Mouse (Mus musculus): ENCODE data around the gene Plppr3. TPM values are rescaled to one million over a fixed set of nuclear protein-coding genes. Genes with fewer than 3 reads are reported as not detected.

Gene Plppr3
- polyA plus RNA-seq, 1 experiment from 2014 or later = 9.1 TPM

GRCm38 (mm10) chr10:79857894-79858293 is 16.5 kb downstream of the Plppr3 start:
- no peak for ATAC-seq (replicated peaks; ENCODE audit: extremely low read depth, insufficient read depth, low FRiP score)
- WGBS = 67% methylated on average over 2 of the region's 2 CpGs
- H3K36me3 ChIP-seq (ENCODE audit: control insufficient read depth, insufficient read depth) = peaks cover 44% of the 10 kb centered on the region

GRCm38 (mm10) chr10:79857452-79857811 is 17.0 kb downstream of the Plppr3 start:
- ATAC-seq (replicated peaks; ENCODE audit: extremely low read depth, insufficient read depth, low FRiP score) = no peak
- H3K9me3 ChIP-seq (replicated peaks; ENCODE audit: control insufficient read depth, low read length) = no peaks in the 10 kb centered on the region
- peak overlapping the region; percentile 98 for H3K4me3 ChIP-seq (ENCODE audit: low read length)
- peak overlapping the region; percentile 100 for H3K9ac ChIP-seq (ENCODE audit: low read length)
- H3K4me1 ChIP-seq (ENCODE audit: control insufficient read depth, insufficient read depth, low read length) = peaks cover 49% of the 10 kb centered on the region
- 9% methylated on average over 4 of the region's 4 CpGs for WGBS
- H3K36me3 ChIP-seq (ENCODE audit: control insufficient read depth, insufficient read depth) = peaks cover 39% of the 10 kb centered on the region
- peak overlapping the region; percentile 95 for H3K4me2 ChIP-seq (ENCODE audit: low read depth, low read length)
- peak overlapping the region; percentile 100 for H3K27ac ChIP-seq (ENCODE audit: low read length)
- no peaks in the 10 kb centered on the region for H3K27me3 ChIP-seq (ENCODE audit: control insufficient read depth, insufficient read depth, low read length)

More at GRCm38 (mm10) chr10:79857894-79858293, 16.5 kb downstream of the Plppr3 start:
- no peaks in the 10 kb centered on the region for H3K9me3 ChIP-seq (replicated peaks; ENCODE audit: control insufficient read depth, low read length)
- H3K27me3 ChIP-seq (ENCODE audit: control insufficient read depth, insufficient read depth, low read length) = no peaks in the 10 kb centered on the region
- peaks cover 44% of the 10 kb centered on the region for H3K4me1 ChIP-seq (ENCODE audit: control insufficient read depth, insufficient read depth, low read length)
- H3K4me2 ChIP-seq (ENCODE audit: low read depth, low read length) = peak overlapping the region; percentile 95
- peak overlapping the region; percentile 100 for H3K27ac ChIP-seq (ENCODE audit: low read length)
- H3K9ac ChIP-seq (ENCODE audit: low read length) = peak overlapping the region; percentile 100
- H3K4me3 ChIP-seq (ENCODE audit: low read length) = peak overlapping the region; percentile 98

GRCm38 (mm10) chr10:79856704-79857451 is 17.6 kb downstream of the Plppr3 start:
- Histone ChIP-seq H3K9me3 (replicated peaks; ENCODE audit: control insufficient read depth, low read length) (no peaks in the 10 kb centered on the region), H3K27me3 (ENCODE audit: control insufficient read depth, insufficient read depth, low read length) (no peaks in the 10 kb centered on the region), H3K9ac (ENCODE audit: low read length) (peak overlapping the region; percentile 100), H3K27ac (ENCODE audit: low read length) (peak overlapping the region; percentile 100), H3K4me3 (ENCODE audit: low read length) (peak overlapping the region; percentile 98), H3K4me1 (ENCODE audit: control insufficient read depth, insufficient read depth, low read length) (peaks cover 54% of the 10 kb centered on the region), H3K4me2 (ENCODE audit: low read depth, low read length) (peak overlapping the region; percentile 95), H3K36me3 (ENCODE audit: control insufficient read depth, insufficient read depth) (peaks cover 33% of the 10 kb centered on the region)
- no peak for ATAC-seq (replicated peaks; ENCODE audit: extremely low read depth, insufficient read depth, low FRiP score)
- 14% methylated on average over 7 of the region's 7 CpGs for WGBS

GRCm38 (mm10) chr10:79856280-79856679 is 18.2 kb downstream of the Plppr3 start:
- H3K9me3 ChIP-seq (replicated peaks; ENCODE audit: control insufficient read depth, low read length) = no peaks in the 10 kb centered on the region
- peak overlapping the region; percentile 98 for H3K4me3 ChIP-seq (ENCODE audit: low read length)
- H3K27me3 ChIP-seq (ENCODE audit: control insufficient read depth, insufficient read depth, low read length) = no peaks in the 10 kb centered on the region
- H3K36me3 ChIP-seq (ENCODE audit: control insufficient read depth, insufficient read depth) = peaks cover 27% of the 10 kb centered on the region
- no peak for ATAC-seq (replicated peaks; ENCODE audit: extremely low read depth, insufficient read depth, low FRiP score)
- peak overlapping the region; percentile 100 for H3K9ac ChIP-seq (ENCODE audit: low read length)
- H3K4me1 ChIP-seq (ENCODE audit: control insufficient read depth, insufficient read depth, low read length) = peaks cover 60% of the 10 kb centered on the region
- peak overlapping the region; percentile 100 for H3K27ac ChIP-seq (ENCODE audit: low read length)
- 17% methylated on average over 6 of the region's 6 CpGs for WGBS
- peak overlapping the region; percentile 95 for H3K4me2 ChIP-seq (ENCODE audit: low read depth, low read length)

GRCm38 (mm10) chr10:79855558-79856184 is 18.8 kb downstream of the Plppr3 start:
- Histone ChIP-seq H3K36me3 (ENCODE audit: control insufficient read depth, insufficient read depth) (peaks cover 21% of the 10 kb centered on the region), H3K4me1 (ENCODE audit: control insufficient read depth, insufficient read depth, low read length) (peaks cover 62% of the 10 kb centered on the region)
- WGBS = 0% methylated on average over 10 of the region's 10 CpGs

GRCm38 (mm10) chr10:79854801-79855541 is 19.5 kb downstream of the Plppr3 start:
- H3K36me3 ChIP-seq (ENCODE audit: control insufficient read depth, insufficient read depth) = peaks cover 14% of the 10 kb centered on the region
- peak; percentile 9 for ATAC-seq (replicated peaks; ENCODE audit: extremely low read depth, insufficient read depth, low FRiP score)
- under 1% methylated on average over 83 of the region's 83 CpGs for WGBS
- no peaks in the 10 kb centered on the region for H3K9me3 ChIP-seq (replicated peaks; ENCODE audit: control insufficient read depth, low read length)
- H3K4me2 ChIP-seq (ENCODE audit: low read depth, low read length) = peak overlapping the region; percentile 95
- peak overlapping the region; percentile 100 for H3K27ac ChIP-seq (ENCODE audit: low read length)
- peak overlapping the region; percentile 100 for H3K9ac ChIP-seq (ENCODE audit: low read length)
- peaks cover 65% of the 10 kb centered on the region for H3K4me1 ChIP-seq (ENCODE audit: control insufficient read depth, insufficient read depth, low read length)
- no peaks in the 10 kb centered on the region for H3K27me3 ChIP-seq (ENCODE audit: control insufficient read depth, insufficient read depth, low read length)
- peak overlapping the region; percentile 98 for H3K4me3 ChIP-seq (ENCODE audit: low read length)

More at GRCm38 (mm10) chr10:79855558-79856184, 18.8 kb downstream of the Plppr3 start:
- no peak for ATAC-seq (replicated peaks; ENCODE audit: extremely low read depth, insufficient read depth, low FRiP score)
- no peaks in the 10 kb centered on the region for H3K9me3 ChIP-seq (replicated peaks; ENCODE audit: control insufficient read depth, low read length)
- peak overlapping the region; percentile 100 for H3K9ac ChIP-seq (ENCODE audit: low read length)
- H3K27me3 ChIP-seq (ENCODE audit: control insufficient read depth, insufficient read depth, low read length) = no peaks in the 10 kb centered on the region
- H3K4me2 ChIP-seq (ENCODE audit: low read depth, low read length) = peak overlapping the region; percentile 95
- peak overlapping the region; percentile 100 for H3K27ac ChIP-seq (ENCODE audit: low read length)
- H3K4me3 ChIP-seq (ENCODE audit: low read length) = peak overlapping the region; percentile 98

GRCm38 (mm10) chr10:79853860-79854795 is 20.3 kb downstream of the Plppr3 start, which contains the start of gene Ptbp1:
Ptbp1 (plus strand) TSS chr10:79854427.
- no peaks in the 10 kb centered on the region for H3K9me3 ChIP-seq (replicated peaks; ENCODE audit: control insufficient read depth, low read length)
- no peaks in the 10 kb centered on the region for H3K27me3 ChIP-seq (ENCODE audit: control insufficient read depth, insufficient read depth, low read length)
- peaks cover 62% of the 10 kb centered on the region for H3K4me1 ChIP-seq (ENCODE audit: control insufficient read depth, insufficient read depth, low read length)
- peak; percentile 82 for ATAC-seq (replicated peaks; ENCODE audit: extremely low read depth, insufficient read depth, low FRiP score)
- H3K27ac ChIP-seq (ENCODE audit: low read length) = peak within 1 kb of the TSS; percentile 100
- peak within 1 kb of the TSS; percentile 95 for H3K4me2 ChIP-seq (ENCODE audit: low read depth, low read length)
- H3K4me3 ChIP-seq (ENCODE audit: low read length) = peak within 1 kb of the TSS; percentile 98
- H3K9ac ChIP-seq (ENCODE audit: low read length) = peak within 1 kb of the TSS; percentile 100
- under 1% methylated on average over 75 of the region's 75 CpGs for WGBS
- H3K36me3 ChIP-seq (ENCODE audit: control insufficient read depth, insufficient read depth) = peaks cover 6% of the 10 kb centered on the region

- Histone ChIP-seq H3K4me2 (ENCODE audit: low read depth, low read length) (peak overlapping the region; percentile 68), H3K27me3 (ENCODE audit: control insufficient read depth, insufficient read depth, low read length) (no peaks in the 10 kb centered on the region), H3K27ac (ENCODE audit: low read length) (peak overlapping the region; percentile 99), H3K9ac (ENCODE audit: low read length) (peak overlapping the region; percentile 75), H3K4me3 (ENCODE audit: low read length) (peak overlapping the region; percentile 52), H3K9me3 (replicated peaks; ENCODE audit: control insufficient read depth, low read length) (no peaks in the 10 kb centered on the region), H3K36me3 (ENCODE audit: control insufficient read depth, insufficient read depth) (peaks cover 4% of the 10 kb centered on the region; the same call in 1 of the 2 replicates), H3K4me1 (ENCODE audit: control insufficient read depth, insufficient read depth, low read length) (peaks cover 55% of the 10 kb centered on the region)
- ATAC-seq (replicated peaks; ENCODE audit: extremely low read depth, insufficient read depth, low FRiP score) = peak; percentile 59
- WGBS = under 1% methylated on average over 15 of the region's 15 CpGs
Observed at GRCm38 (mm10) chr10:79853392-79853791, 21.0 kb downstream of the Plppr3 start.

Measured in heart, embryonic 16.5 days (tissue).